Mouse (Mus musculus) embryonic facial prominence, embryonic 11.5 days (tissue): ENCODE measurements around the gene Uqcrc2. TPM values are rescaled to one million over a fixed set of nuclear protein-coding genes. Genes with fewer than 3 reads are reported as not detected.

Experiments
- ATAC-seq: fragments of 200-750 bp; cut with Nextera tagmentation; replicated peaks from 2 replicates; pipeline ENCODE4 v1.8.0; 2017; ENCODE audit warnings: low read depth; ENCODE audit not compliant: insufficient number of reproducible peaks, low FRiP score, low TSS enrichment
- DNase-seq: peaks from one replicate; pipeline ENCODE4 v3.0.0-alpha.2; 2015; ENCODE audit warnings: low spot score
- H3K27ac ChIP-seq: fragments of 300-500 bp; sonication (generic); replicated peaks from 2 replicates; pipeline ENCODE4 v1.5.1; 2014; ENCODE audit warnings: mild to moderate bottlenecking, low read depth, low read length, control low read depth
- H3K27me3 ChIP-seq: fragments of 300-500 bp; sonication (generic); 2 replicates; pipeline ENCODE4 v1.6.1; 2014; ENCODE audit warnings: mild to moderate bottlenecking, low read length, moderate library complexity, mixed read lengths; ENCODE audit not compliant: control insufficient read depth, insufficient read depth
- H3K36me3 ChIP-seq: fragments of 300-500 bp; sonication (generic); replicated peaks from 2 replicates; pipeline ENCODE4 v1.6.1; 2014; ENCODE audit warnings: low read depth, mild to moderate bottlenecking, low read length, moderate library complexity, mixed read lengths; ENCODE audit not compliant: control insufficient read depth, insufficient read depth
- H3K4me1 ChIP-seq: fragments of 300-500 bp; sonication (generic); 2 replicates; pipeline ENCODE4 v1.6.1; 2014; ENCODE audit warnings: low read length, mixed read lengths; ENCODE audit not compliant: control insufficient read depth, insufficient read depth
- H3K4me2 ChIP-seq: fragments of 300-500 bp; sonication (generic); 2 replicates; pipeline ENCODE4 v1.6.1; 2014; ENCODE audit warnings: low read depth, mild to moderate bottlenecking, control low read depth, low read length, moderate library complexity
- H3K4me3 ChIP-seq: fragments of 300-500 bp; sonication (generic); 2 replicates; pipeline ENCODE4 v1.5.1; 2014; ENCODE audit warnings: low read depth, low read length, control low read depth
- H3K9ac ChIP-seq: fragments of 300-500 bp; sonication (generic); replicated peaks from 2 replicates; pipeline ENCODE4 v1.6.1; 2014; ENCODE audit warnings: mild to moderate bottlenecking, control low read depth, low read length
- H3K9me3 ChIP-seq: fragments of 300-500 bp; sonication (generic); replicated peaks from 2 replicates; pipeline ENCODE4 v1.6.1; 2016; ENCODE audit warnings: mild to moderate bottlenecking, low read length, inconsistent platforms, mixed read lengths; ENCODE audit not compliant: control insufficient read depth
- WGBS: fragments of 180-500 bp; shearing (Covaris S2); extraction: QIAGEN DNeasy Blood & Tissue Kit; methylation state at CpG from one replicate; pipeline ENCODE4 v1.1.7; 2014; 5-methylcytosine and 5-hydroxymethylcytosine counted together
- polyA plus RNA-seq: library from polyadenylated mRNA; unstranded; fragments of >200 nt; fragmentation: Nextera tagmentation; extraction: Ambion mirVana; gene quantifications from 2 replicates; pipeline ENCODE4 v1.2.1, GENCODE M21; 2014

Uqcrc2 gene
- polyA plus RNA-seq, result 211 and 221 TPM in 2 replicates

DNA sequence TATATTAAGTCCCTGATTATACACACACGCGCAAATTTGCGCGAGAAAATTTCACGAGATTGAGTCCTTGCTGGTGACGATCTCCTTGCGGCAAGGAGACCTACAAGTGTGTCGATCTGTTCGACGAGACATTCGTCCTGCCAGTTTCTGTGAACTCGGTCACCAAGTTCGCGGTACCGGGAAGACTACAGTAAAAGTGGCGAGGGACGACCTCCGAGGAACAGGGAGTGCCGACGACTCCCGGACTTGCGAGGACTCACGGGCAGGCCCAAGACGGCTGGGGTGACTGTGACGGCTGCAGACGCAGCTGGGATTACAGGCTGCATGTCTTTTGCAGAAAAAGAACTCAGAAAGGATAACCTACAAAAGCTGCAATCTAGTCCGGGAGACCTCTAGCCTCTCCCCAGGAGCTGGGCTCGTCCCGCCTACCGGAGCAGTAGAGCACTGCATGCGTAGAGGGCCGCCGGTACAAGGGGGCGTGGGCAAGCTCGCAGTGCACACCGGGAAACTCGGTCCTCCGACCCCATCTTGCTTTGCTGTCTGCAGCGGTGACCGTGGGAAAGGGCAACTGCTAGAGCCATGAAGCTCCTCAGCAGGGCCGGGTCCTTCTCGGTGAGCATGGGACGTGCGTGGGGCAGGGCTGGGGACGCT, at the start of gene Uqcrc2:
Gene Uqcrc2 (plus strand): TSS at position 466 of the 651 bp plus-strand sequence.
- Histone ChIP-seq H3K27ac (peak within 1 kb of the TSS; percentile 90), H3K27me3 (no peaks in the 10 kb centered on the region), H3K36me3 (0 out of 2 replicates have a peak, but pooled peaks cover 3% of the 10 kb centered on the region), H3K4me1 (no peaks in the 10 kb centered on the region), H3K9me3 (no peaks in the 10 kb centered on the region), H3K4me3 (peak within 1 kb of the TSS; percentile 94), H3K4me2 (peak within 1 kb of the TSS; percentile 57), H3K9ac (peak within 1 kb of the TSS; percentile 96)
- WGBS, result 0% methylated on average over 45 of the region's 45 CpGs
- ATAC-seq (peak; percentile 99), DNase-seq (peak; percentile 93)

DNA sequence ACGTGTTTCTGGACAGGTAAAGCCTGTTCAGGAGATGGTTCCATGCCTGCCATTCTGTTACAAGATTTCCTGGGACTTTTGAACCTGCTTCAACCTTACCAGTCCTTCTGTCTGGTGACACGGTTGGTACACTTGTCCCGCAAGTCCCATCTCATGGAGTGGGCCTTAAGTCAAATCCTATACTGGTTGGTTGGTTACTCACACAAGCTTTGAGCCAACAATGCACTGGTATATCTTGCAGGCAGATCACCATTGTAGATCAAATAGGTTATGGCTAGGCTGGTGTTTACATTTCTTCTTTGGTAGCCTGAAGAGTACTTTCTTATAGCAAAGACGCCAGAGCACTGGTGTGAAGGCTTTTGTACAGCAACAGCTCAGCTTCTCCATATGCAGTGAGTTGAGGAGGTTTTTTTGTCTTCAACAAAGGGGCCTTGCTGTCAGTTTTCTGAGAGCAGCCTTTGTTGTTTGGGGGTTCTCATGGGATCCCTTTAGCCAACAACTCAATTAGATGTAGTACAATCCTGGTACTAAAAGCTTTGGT, 37.7 kb upstream of the Uqcrc2 start:
- WGBS, result 84% methylated on average over 4 of the region's 4 CpGs
- no peak for DNase-seq
- no peaks in the 10 kb centered on the region for H3K36me3 ChIP-seq
- no peaks in the 10 kb centered on the region for H3K4me1 ChIP-seq
- H3K9me3 ChIP-seq, result no peaks in the 10 kb centered on the region
- peak overlapping the region; percentile 60 for H3K4me2 ChIP-seq
- H3K9ac ChIP-seq, result peak overlapping the region; percentile 68
- no peaks in the 10 kb centered on the region; the same call in 1 of the 2 replicates for H3K27me3 ChIP-seq
- no peak overlapping the region for H3K27ac ChIP-seq
- ATAC-seq, result 0 out of 2 replicates have a peak, but pooled peaks have one; percentile 18
- peak overlapping the region; percentile 36 for H3K4me3 ChIP-seq

DNA sequence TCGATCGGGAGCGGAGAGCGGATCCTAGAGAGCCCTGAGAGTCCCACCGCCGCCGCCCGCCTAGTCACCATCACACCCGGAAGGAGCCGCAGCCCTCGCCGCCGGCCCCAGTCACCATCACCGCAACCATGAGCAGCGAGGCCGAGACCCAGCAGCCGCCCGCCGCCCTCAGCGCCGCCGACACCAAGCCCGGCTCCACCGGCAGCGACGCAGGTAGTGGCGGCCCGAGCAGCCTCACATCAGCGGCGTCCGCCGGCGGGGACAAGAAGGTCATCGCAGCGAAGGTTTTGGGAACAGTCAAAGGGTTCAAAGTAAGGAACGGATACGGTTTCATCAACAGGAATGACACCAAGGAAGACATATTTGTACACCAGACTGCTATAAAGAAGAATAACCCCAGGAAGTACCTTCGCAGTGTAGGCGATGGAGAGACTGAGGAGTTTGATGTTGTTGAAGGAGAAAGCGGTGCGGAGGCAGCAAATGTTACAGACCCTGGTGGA, 37.2 kb upstream of the Uqcrc2 start:
- peak; percentile 79; the same call in 1 of the 2 replicates for ATAC-seq
- WGBS, result 7% methylated on average over 41 of the region's 41 CpGs
- no peaks in the 10 kb centered on the region for H3K9me3 ChIP-seq
- no peaks in the 10 kb centered on the region for H3K36me3 ChIP-seq
- H3K4me3 ChIP-seq, result peak overlapping the region; percentile 36
- H3K4me1 ChIP-seq, result no peaks in the 10 kb centered on the region
- H3K4me2 ChIP-seq, result peak overlapping the region; percentile 60
- no peak overlapping the region for H3K27ac ChIP-seq
- peak; percentile 48 for DNase-seq
- no peaks in the 10 kb centered on the region; the same call in 1 of the 2 replicates for H3K27me3 ChIP-seq
- H3K9ac ChIP-seq, result peak overlapping the region; percentile 68

DNA sequence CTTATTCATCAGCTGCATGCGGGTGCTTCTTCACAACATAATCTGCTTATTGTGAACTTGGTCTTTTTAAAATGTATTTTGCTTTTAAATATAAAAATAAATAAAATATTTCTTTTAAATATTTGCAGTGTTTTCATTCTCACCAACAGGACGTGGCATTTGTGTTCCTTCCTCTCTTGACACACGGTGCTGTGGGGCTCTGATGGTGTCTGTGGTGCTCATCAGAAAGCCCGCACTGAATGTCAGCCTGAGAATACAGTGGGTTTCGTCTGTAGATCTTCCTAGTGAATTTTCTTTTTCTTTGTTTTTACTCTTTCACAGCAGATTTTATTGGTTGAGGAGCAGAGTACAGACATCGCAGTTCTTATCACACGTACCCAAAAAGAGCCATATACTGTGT, 36.6 kb upstream of the Uqcrc2 start:
- Histone ChIP-seq H3K9ac (no peak overlapping the region; the same call in 1 of the 2 replicates), H3K36me3 (no peaks in the 10 kb centered on the region), H3K4me2 (no peak overlapping the region), H3K4me1 (no peaks in the 10 kb centered on the region), H3K9me3 (no peaks in the 10 kb centered on the region), H3K27me3 (no peaks in the 10 kb centered on the region; the same call in 1 of the 2 replicates), H3K27ac (no peak overlapping the region), H3K4me3 (no peak overlapping the region)
- 84% methylated on average over 7 of the region's 7 CpGs for WGBS
- ATAC-seq, result no peak
- DNase-seq, result no peak

DNA sequence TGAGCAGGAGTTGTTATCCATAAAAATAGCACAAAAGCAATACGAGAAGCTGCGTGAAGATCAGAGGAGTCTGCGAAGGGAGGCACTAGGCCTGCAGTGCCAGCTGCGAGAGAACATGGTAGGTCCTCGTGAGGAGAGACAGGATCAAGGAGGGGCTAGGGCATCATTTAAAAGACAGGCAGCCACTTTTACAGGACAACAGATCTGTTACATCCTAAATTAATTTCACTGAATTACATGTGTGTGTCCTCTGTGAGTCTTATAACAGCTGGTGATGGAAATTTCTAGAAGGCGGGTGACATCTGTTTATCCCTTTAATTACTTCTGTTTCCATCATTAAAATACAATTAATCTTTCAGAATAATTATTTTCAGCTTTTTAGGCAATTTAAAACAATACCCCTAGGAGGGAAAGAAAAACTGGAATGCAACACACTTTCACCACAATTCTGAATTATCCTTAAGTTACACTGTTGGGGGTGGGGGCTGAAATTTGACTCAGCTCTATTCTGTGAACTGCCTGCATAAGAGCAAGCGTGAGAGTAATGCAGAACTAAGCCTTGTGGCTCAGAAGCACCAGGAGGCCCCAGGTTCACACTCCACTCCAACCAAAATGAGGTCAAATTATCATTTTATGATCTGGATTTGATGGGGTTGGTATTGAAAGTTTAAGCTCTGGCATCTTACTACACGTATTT, 14.8 kb upstream of the Uqcrc2 start:
- no peak for ATAC-seq
- 74% methylated on average over 8 of the region's 8 CpGs for WGBS

DNA sequence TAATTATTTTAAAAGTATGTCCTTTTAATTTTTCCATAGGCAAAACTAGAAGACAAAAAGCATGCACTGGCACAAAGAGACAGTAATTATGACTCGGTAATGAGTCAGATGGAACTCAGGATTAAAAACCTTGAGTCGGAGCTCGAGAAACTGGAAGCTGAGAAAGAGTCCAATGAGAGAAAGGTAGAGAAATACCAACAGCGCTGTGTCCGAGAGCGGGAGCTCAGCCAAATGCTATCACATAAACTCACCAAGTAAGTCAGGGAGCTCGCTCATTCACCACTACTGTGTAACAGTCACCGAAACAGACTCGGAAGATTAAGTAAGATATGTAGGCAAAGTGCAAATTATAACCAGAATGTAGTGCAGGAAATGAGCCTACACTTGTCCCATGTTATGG, 14.1 kb upstream of the Uqcrc2 start:
- Histone ChIP-seq H3K27ac (no peak overlapping the region), H3K9me3 (no peaks in the 10 kb centered on the region), H3K4me1 (no peaks in the 10 kb centered on the region), H3K27me3 (no peaks in the 10 kb centered on the region), H3K9ac (no peak overlapping the region), H3K4me3 (no peak overlapping the region), H3K4me2 (no peak overlapping the region), H3K36me3 (no peaks in the 10 kb centered on the region)
- WGBS, result 84% methylated on average over 9 of the region's 9 CpGs
- DNase-seq (no peak), ATAC-seq (no peak)

More for the DNA sequence above, 14.8 kb upstream of the Uqcrc2 start:
- no peak overlapping the region for H3K27ac ChIP-seq
- no peaks in the 10 kb centered on the region for H3K27me3 ChIP-seq
- no peak overlapping the region for H3K4me2 ChIP-seq
- no peak for DNase-seq
- H3K36me3 ChIP-seq, result no peaks in the 10 kb centered on the region
- H3K4me3 ChIP-seq, result no peak overlapping the region
- no peak overlapping the region for H3K9ac ChIP-seq
- H3K9me3 ChIP-seq, result no peaks in the 10 kb centered on the region
- no peaks in the 10 kb centered on the region for H3K4me1 ChIP-seq

DNA sequence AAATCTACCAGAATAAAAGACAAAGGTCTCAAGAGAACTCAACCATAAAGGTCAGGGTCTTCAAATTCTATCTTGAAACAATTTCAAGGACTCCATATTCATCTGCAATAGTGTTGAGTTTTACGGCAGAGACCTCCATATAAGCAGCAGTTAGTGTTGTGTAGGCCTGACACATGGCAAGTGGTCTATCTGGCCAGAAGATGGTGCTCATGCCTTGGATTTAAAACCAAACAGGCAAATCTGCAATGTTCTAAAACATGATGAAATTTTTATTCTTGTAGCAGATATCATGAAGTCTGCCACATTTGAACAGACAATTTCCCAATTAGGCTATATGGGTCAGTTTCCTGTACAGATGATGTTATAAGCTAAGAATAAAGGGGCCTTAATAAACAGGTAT, 2.5 kb upstream of the Uqcrc2 start:
- no peak overlapping the region for H3K4me2 ChIP-seq
- DNase-seq (peak; percentile 4), ATAC-seq (no peak)
- H3K4me1 ChIP-seq, result no peaks in the 10 kb centered on the region
- 73% methylated on average over 1 of the region's 1 CpGs for WGBS
- no peaks in the 10 kb centered on the region for H3K36me3 ChIP-seq
- H3K9me3 ChIP-seq, result no peaks in the 10 kb centered on the region
- no peak overlapping the region for H3K4me3 ChIP-seq
- no peak overlapping the region for H3K9ac ChIP-seq
- no peaks in the 10 kb centered on the region for H3K27me3 ChIP-seq
- H3K27ac ChIP-seq, result no peak overlapping the region
